Mouse (Mus musculus): ENCODE results near the gene Mast1.

The Mast1 gene

DNA sequence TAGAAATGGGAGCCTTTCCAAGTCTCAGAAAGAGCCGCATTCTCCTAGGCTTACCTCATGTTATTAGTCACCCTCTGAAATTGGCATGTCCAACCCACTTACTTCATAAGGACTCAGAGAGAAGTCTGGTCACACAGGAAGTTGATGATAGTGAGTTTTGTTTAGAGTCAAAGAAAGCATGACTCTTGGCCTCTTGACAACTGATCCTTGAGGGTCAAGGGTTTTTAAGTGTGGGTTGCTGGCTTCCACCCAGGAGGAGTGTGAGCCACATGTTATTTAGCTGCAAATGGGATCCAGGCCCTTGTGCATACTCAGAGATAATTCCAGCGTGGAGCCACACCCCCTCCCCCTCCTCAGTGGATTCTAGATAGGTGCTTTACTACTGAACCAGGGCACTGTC, 15.6 kb downstream of the Mast1 start:
- no peaks in the 10 kb centered on the region for H3K9me3 ChIP-seq (ENCODE audit: low read length)
- no peak overlapping the region for H3K4me3 ChIP-seq (replicated peaks; ENCODE audit: low read length)
- H3K27me3 ChIP-seq (ENCODE audit: insufficient read depth, low read length), result no peaks in the 10 kb centered on the region
- H3K36me3 ChIP-seq (ENCODE audit: insufficient read depth, low read length), result peaks cover 56% of the 10 kb centered on the region
- peaks cover 70% of the 10 kb centered on the region for H3K4me1 ChIP-seq (replicated peaks; ENCODE audit: low read depth, low read length)
- no peak for TF ChIP-seq POU5F1 (IDR thresholded peaks at IDR 0.05; ENCODE audit: borderline replicate concordance, low read length)
- TF ChIP-seq NANOG (IDR thresholded peaks at IDR 0.05; ENCODE audit: borderline replicate concordance, low read length), result no peak
- no peak for TF ChIP-seq CTCF (conservative IDR thresholded peaks at IDR 0.05; ENCODE audit: low read length)

DNA sequence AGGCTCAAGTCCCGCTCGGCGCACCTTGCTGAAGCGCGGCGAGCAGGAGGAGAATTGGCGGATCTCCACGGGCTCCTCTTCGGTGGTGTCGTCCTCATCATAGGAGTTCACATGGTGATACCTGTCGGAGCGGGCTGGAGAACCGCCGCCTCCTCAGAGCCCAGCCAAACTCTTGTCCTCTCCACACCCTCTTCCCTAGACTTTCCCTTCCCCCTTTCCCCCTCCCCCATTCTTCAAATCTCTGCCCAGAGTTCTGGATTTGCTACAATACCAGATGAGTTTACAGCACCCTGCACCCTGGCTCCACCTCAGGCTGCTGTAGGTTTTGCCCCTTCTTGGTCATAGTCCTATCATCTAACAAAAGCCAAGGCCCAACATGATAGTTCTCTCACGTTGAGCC, 18.5 kb downstream of the Mast1 start:
- Histone ChIP-seq H3K4me1 (replicated peaks; ENCODE audit: low read depth, low read length) (peaks cover 81% of the 10 kb centered on the region), H3K36me3 (ENCODE audit: insufficient read depth, low read length) (peaks cover 76% of the 10 kb centered on the region), H3K27me3 (ENCODE audit: insufficient read depth, low read length) (no peaks in the 10 kb centered on the region), H3K9me3 (ENCODE audit: low read length) (no peaks in the 10 kb centered on the region), H3K4me3 (replicated peaks; ENCODE audit: low read length) (peak overlapping the region; percentile 68; the same call in 1 of the 2 replicates)
- TF ChIP-seq POU5F1 (IDR thresholded peaks at IDR 0.05; ENCODE audit: borderline replicate concordance, low read length) (no peak), CTCF (conservative IDR thresholded peaks at IDR 0.05; ENCODE audit: low read length) (no peak), NANOG (IDR thresholded peaks at IDR 0.05; ENCODE audit: borderline replicate concordance, low read length) (no peak)

DNA sequence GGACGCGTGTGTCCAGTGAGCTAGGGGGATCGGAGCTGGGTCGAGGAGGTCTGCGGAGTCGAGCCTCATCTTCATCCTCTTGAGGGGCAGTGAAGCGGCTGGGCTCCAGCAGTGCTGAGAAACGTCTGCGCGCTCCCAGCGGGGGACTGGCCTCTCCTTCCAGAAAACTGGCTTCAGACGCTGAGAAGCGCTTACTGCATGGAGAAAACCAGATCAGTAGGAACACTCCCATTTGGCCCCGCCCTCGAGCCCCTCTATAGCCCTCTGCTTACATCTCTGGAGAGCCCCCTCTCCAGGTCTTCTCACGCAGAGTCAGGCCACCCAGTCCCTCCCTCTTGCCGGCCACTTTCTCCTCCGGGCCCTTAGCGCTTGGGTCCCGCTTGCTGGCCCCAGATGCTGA, 19.4 kb downstream of the Mast1 start:
- no peak for TF ChIP-seq CTCF (conservative IDR thresholded peaks at IDR 0.05; ENCODE audit: low read length)
- no peak for TF ChIP-seq POU5F1 (IDR thresholded peaks at IDR 0.05; ENCODE audit: borderline replicate concordance, low read length)
- TF ChIP-seq NANOG (IDR thresholded peaks at IDR 0.05; ENCODE audit: borderline replicate concordance, low read length), result no peak

DNA sequence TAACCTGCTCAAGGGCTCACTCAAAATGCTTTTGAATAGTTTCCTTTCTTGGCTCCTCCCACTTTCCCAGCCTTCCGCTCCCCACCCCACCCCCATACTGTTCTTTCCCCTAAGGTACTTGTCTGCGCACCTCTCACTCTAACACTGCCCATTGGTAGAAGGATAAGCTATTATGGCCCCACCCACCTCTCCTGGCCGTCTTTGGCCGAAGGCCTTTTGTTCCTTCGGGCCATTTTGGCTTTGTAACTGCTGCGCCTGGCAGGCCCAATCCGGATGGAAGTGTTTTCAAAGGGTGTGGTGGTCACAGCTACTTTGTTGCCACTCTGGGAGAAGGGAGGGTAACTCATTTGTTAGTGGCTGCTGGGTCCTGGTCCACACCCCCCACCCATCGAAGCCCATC, 21.9 kb downstream of the Mast1 start:
- peaks cover 21% of the 10 kb centered on the region for H3K27me3 ChIP-seq (ENCODE audit: insufficient read depth, low read length)
- H3K9me3 ChIP-seq (ENCODE audit: low read length), result no peaks in the 10 kb centered on the region
- H3K36me3 ChIP-seq (ENCODE audit: insufficient read depth, low read length), result peaks cover 69% of the 10 kb centered on the region
- H3K4me1 ChIP-seq (replicated peaks; ENCODE audit: low read depth, low read length), result peaks cover 83% of the 10 kb centered on the region
- no peak for TF ChIP-seq CTCF (conservative IDR thresholded peaks at IDR 0.05; ENCODE audit: low read length)
- TF ChIP-seq POU5F1 (IDR thresholded peaks at IDR 0.05; ENCODE audit: borderline replicate concordance, low read length), result no peak
- no peak for TF ChIP-seq NANOG (IDR thresholded peaks at IDR 0.05; ENCODE audit: borderline replicate concordance, low read length)
- peak overlapping the region; percentile 85 for H3K4me3 ChIP-seq (replicated peaks; ENCODE audit: low read length)

More for the DNA sequence above, 19.4 kb downstream of the Mast1 start:
- Histone ChIP-seq H3K4me1 (replicated peaks; ENCODE audit: low read depth, low read length) (peaks cover 79% of the 10 kb centered on the region), H3K27me3 (ENCODE audit: insufficient read depth, low read length) (peaks cover 2% of the 10 kb centered on the region), H3K36me3 (ENCODE audit: insufficient read depth, low read length) (peaks cover 76% of the 10 kb centered on the region), H3K4me3 (replicated peaks; ENCODE audit: low read length) (peak overlapping the region; percentile 68), H3K9me3 (ENCODE audit: low read length) (no peaks in the 10 kb centered on the region)

DNA sequence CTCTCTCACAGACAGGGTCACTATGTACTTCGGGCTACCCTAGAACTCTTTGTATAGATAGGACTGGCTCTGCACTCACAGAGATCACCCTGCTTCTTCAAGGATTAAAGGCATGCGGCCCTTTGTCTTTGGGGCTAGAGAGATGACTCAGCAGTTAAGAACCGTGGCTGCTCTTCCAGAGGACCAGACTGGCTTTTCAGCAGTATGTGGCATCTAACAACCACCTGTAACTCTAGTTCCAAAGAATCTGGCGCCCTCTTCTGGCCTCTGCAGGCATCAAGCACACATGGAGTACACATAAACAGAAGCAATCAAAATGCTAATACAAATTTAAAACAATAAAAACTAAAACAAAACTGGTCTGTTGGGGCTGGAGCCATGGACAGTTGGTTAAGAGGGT, 23.2 kb downstream of the Mast1 start:
- Histone ChIP-seq H3K4me3 (replicated peaks; ENCODE audit: low read length) (peak overlapping the region; percentile 85), H3K9me3 (ENCODE audit: low read length) (no peaks in the 10 kb centered on the region), H3K36me3 (ENCODE audit: insufficient read depth, low read length) (peaks cover 66% of the 10 kb centered on the region), H3K4me1 (replicated peaks; ENCODE audit: low read depth, low read length) (peaks cover 83% of the 10 kb centered on the region), H3K27me3 (ENCODE audit: insufficient read depth, low read length) (peaks cover 23% of the 10 kb centered on the region)
- TF ChIP-seq CTCF (conservative IDR thresholded peaks at IDR 0.05; ENCODE audit: low read length) (peak; percentile 93), NANOG (IDR thresholded peaks at IDR 0.05; ENCODE audit: borderline replicate concordance, low read length) (no peak), POU5F1 (IDR thresholded peaks at IDR 0.05; ENCODE audit: borderline replicate concordance, low read length) (no peak)

DNA sequence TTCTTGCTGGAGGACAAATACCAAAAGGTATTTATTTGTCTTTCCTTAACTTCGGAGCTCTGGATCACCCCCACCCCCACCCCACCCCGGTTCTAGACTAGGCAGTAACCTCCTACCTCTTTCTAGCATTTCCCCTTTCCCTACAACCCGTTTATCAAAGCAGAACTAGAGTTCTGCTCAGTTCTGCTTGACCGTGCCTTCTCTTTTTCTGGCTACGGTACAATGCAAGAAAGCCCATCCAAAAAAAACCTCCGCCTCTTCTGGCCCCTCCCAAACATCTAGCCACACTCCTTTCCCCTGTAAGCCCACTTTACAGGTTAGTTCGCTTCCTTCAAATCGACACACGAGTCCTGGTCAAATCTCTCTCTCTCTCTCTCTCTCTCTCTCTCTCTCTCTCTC, 23.7 kb downstream of the Mast1 start:
- Histone ChIP-seq H3K9me3 (ENCODE audit: low read length) (no peaks in the 10 kb centered on the region), H3K4me1 (replicated peaks; ENCODE audit: low read depth, low read length) (peaks cover 80% of the 10 kb centered on the region), H3K27me3 (ENCODE audit: insufficient read depth, low read length) (peaks cover 23% of the 10 kb centered on the region), H3K4me3 (replicated peaks; ENCODE audit: low read length) (peak overlapping the region; percentile 85), H3K36me3 (ENCODE audit: insufficient read depth, low read length) (peaks cover 66% of the 10 kb centered on the region)
- TF ChIP-seq NANOG (IDR thresholded peaks at IDR 0.05; ENCODE audit: borderline replicate concordance, low read length), result no peak
- TF ChIP-seq CTCF (conservative IDR thresholded peaks at IDR 0.05; ENCODE audit: low read length), result no peak

DNA sequence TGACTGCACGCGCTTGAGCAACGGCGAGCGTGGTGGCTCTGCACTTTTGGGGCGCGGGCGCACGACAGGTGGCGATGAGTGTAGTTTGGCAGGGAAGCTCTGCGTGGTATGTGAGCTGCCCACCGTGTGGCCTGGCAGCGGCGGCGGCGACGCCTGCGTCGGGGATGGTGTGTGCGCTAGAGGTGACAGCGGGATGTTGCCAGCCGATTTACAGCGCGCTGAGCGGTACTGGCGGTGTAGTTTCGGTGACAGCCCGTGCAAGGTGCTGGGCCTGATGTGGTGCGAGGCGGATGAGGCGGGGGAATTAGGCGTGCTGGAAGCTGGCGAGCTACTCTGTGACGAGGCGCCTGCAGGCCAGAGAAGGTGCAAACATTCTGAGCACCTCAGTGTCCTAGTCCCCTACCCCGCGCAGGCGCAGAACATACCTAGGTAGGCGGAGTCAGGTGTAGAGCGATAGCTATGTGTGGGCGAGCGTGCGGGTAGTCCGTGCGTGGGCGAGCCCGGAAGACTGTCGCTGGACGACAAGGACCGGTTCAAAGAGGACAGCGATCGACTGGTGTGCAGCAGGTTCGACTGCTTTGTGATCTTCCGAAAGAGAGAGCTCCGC, 24.2 kb downstream of the Mast1 start:
- peaks cover 23% of the 10 kb centered on the region for H3K27me3 ChIP-seq (ENCODE audit: insufficient read depth, low read length)
- TF ChIP-seq NANOG (IDR thresholded peaks at IDR 0.05; ENCODE audit: borderline replicate concordance, low read length), result no peak
- TF ChIP-seq CTCF (conservative IDR thresholded peaks at IDR 0.05; ENCODE audit: low read length), result no peak
- TF ChIP-seq POU5F1 (IDR thresholded peaks at IDR 0.05; ENCODE audit: borderline replicate concordance, low read length), result no peak

DNA sequence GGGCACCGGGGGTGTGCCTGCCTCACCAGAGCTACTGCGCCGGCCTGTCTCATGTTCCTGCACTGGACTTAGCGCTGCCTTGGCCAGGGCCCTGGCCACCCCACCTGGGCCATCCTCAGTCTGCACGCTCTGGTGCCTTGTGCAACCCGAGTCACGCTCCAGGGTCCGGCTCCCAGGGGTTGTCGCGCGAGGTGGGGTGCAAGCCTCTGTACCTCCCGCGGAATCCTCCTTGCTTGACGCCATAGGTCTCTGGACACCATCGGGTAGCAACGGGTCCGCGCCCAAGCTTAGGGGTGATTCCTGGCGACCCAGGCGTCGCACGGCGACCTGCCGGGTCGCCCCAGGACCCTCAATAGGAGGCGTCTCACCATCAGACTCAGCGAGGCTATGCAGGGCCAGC, 24.8 kb downstream of the Mast1 start:
- Histone ChIP-seq H3K9me3 (ENCODE audit: low read length) (no peaks in the 10 kb centered on the region), H3K27me3 (ENCODE audit: insufficient read depth, low read length) (peaks cover 23% of the 10 kb centered on the region), H3K36me3 (ENCODE audit: insufficient read depth, low read length) (peaks cover 56% of the 10 kb centered on the region), H3K4me3 (replicated peaks; ENCODE audit: low read length) (peak overlapping the region; percentile 85), H3K4me1 (replicated peaks; ENCODE audit: low read depth, low read length) (peaks cover 75% of the 10 kb centered on the region)
- TF ChIP-seq POU5F1 (IDR thresholded peaks at IDR 0.05; ENCODE audit: borderline replicate concordance, low read length), result no peak
- no peak for TF ChIP-seq NANOG (IDR thresholded peaks at IDR 0.05; ENCODE audit: borderline replicate concordance, low read length)
- no peak for TF ChIP-seq CTCF (conservative IDR thresholded peaks at IDR 0.05; ENCODE audit: low read length)

More for the DNA sequence above, 24.2 kb downstream of the Mast1 start:
- Histone ChIP-seq H3K36me3 (ENCODE audit: insufficient read depth, low read length) (peaks cover 62% of the 10 kb centered on the region), H3K4me1 (replicated peaks; ENCODE audit: low read depth, low read length) (peaks cover 77% of the 10 kb centered on the region), H3K4me3 (replicated peaks; ENCODE audit: low read length) (peak overlapping the region; percentile 85), H3K9me3 (ENCODE audit: low read length) (no peaks in the 10 kb centered on the region)

DNA sequence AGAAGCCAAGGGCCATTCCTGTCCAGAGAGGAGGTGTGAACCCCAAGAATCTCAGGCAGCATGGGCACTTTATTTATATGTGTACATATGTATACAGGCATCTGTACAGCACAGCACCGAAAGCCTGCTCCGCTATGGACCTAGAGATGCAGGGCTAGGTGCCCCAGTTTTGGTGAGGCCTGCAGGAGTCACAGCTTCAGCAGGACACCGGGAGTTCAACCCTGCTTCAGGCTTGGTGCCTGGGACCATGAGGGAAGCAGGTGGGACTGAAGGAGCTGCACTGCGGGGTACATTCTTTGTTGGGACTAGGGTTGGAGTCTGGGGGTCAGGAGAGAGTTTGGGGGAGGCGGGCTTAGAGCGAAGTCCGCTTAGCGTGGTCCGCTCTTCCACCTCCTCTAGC, 25.3 kb downstream of the Mast1 start:
- TF ChIP-seq NANOG (IDR thresholded peaks at IDR 0.05; ENCODE audit: borderline replicate concordance, low read length) (no peak), POU5F1 (IDR thresholded peaks at IDR 0.05; ENCODE audit: borderline replicate concordance, low read length) (no peak), CTCF (conservative IDR thresholded peaks at IDR 0.05; ENCODE audit: low read length) (no peak)
- peaks cover 75% of the 10 kb centered on the region for H3K4me1 ChIP-seq (replicated peaks; ENCODE audit: low read depth, low read length)

More for the DNA sequence above, 25.3 kb downstream of the Mast1 start:
- H3K4me3 ChIP-seq (replicated peaks; ENCODE audit: low read length), result peak overlapping the region; percentile 85
- H3K27me3 ChIP-seq (ENCODE audit: insufficient read depth, low read length), result peaks cover 23% of the 10 kb centered on the region
- no peaks in the 10 kb centered on the region for H3K9me3 ChIP-seq (ENCODE audit: low read length)
- H3K36me3 ChIP-seq (ENCODE audit: insufficient read depth, low read length), result peaks cover 50% of the 10 kb centered on the region

All from E14TG2a.4 (cell line).